Mouse (Mus musculus) kidney, embryonic 14.5 days (tissue): ENCODE results near the gene Als2cl. TPM values are rescaled to one million over a fixed set of nuclear protein-coding genes. Genes with fewer than 3 reads are reported as not detected.
A peak's percentile ranks its signal among the peaks of the same experiment; 100 is the strongest.

Source experiments
- ATAC-seq: fragments of 200-750 bp; cut with Nextera tagmentation; 2 replicates; pipeline ENCODE4 v1.8.0; 2017; ENCODE audit warnings: moderate number of reproducible peaks, mild to moderate bottlenecking, moderate TSS enrichment, moderate library complexity; ENCODE audit not compliant: low FRiP score, low TSS enrichment
- H3K27ac ChIP-seq: fragments of 300-500 bp; sonication (generic); 2 replicates; pipeline ENCODE4 v1.5.1; 2014; ENCODE audit warnings: low read depth, mild to moderate bottlenecking, low read length, moderate library complexity, mixed read lengths
- H3K27me3 ChIP-seq: fragments of 300-500 bp; sonication (generic); 2 replicates; pipeline ENCODE4 v1.6.1; 2014; ENCODE audit warnings: mild to moderate bottlenecking, low read length; ENCODE audit not compliant: control insufficient read depth, insufficient read depth
- H3K36me3 ChIP-seq: fragments of 300-500 bp; sonication (generic); 2 replicates; pipeline ENCODE4 v1.6.1; 2014; ENCODE audit warnings: low read length, mixed read lengths; ENCODE audit not compliant: control insufficient read depth, insufficient read depth
- H3K4me1 ChIP-seq: fragments of 300-500 bp; sonication (generic); 2 replicates; pipeline ENCODE4 v1.6.1; 2014; ENCODE audit warnings: low read length, mixed read lengths; ENCODE audit not compliant: control insufficient read depth, insufficient read depth
- H3K4me2 ChIP-seq: fragments of 300-500 bp; sonication (generic); replicated peaks from 2 replicates; pipeline ENCODE4 v1.6.1; 2014; ENCODE audit warnings: low read depth, mild to moderate bottlenecking, low read length
- H3K4me3 ChIP-seq: fragments of 300-500 bp; sonication (generic); 2 replicates; pipeline ENCODE4 v1.5.1; 2014; ENCODE audit warnings: mild to moderate bottlenecking, low read length
- H3K9ac ChIP-seq: fragments of 300-500 bp; sonication (generic); 2 replicates; pipeline ENCODE4 v1.6.1; 2014; ENCODE audit warnings: low read depth, mild to moderate bottlenecking, low read length, moderate library complexity
- H3K9me3 ChIP-seq: fragments of 300-500 bp; sonication (generic); 2 replicates; pipeline ENCODE4 v1.6.1; 2016; ENCODE audit warnings: low read length; ENCODE audit not compliant: control insufficient read depth
- WGBS: fragments of 180-500 bp; shearing (Covaris S2); extraction: QIAGEN DNeasy Blood & Tissue Kit; methylation state at CpG from one replicate; pipeline ENCODE4 v1.1.7; 2014; 5-methylcytosine and 5-hydroxymethylcytosine counted together
- polyA plus RNA-seq: library from polyadenylated mRNA; unstranded; fragments of >200 nt; fragmentation: Nextera tagmentation; extraction: Ambion mirVana; gene quantifications from 2 replicates; pipeline ENCODE4 v1.2.1, GENCODE M21; 2014

Gene Als2cl
- polyA plus RNA-seq, 1 experiment from 2014 or later = 4.1 TPM

- H3K4me2 ChIP-seq = no peak overlapping the region
- H3K4me1 ChIP-seq = peaks cover 7% of the 10 kb centered on the region; the same call in 1 of the 2 replicates
- H3K27me3 ChIP-seq = peaks cover 14% of the 10 kb centered on the region
- no peak overlapping the region for H3K9ac ChIP-seq
- no peak overlapping the region for H3K27ac ChIP-seq
- no peak overlapping the region for H3K4me3 ChIP-seq
- no peaks in the 10 kb centered on the region for H3K9me3 ChIP-seq
- H3K36me3 ChIP-seq = no peaks in the 10 kb centered on the region
- ATAC-seq = no peak
- 77% methylated on average over 7 of the region's 7 CpGs for WGBS
Observed at GRCm38 (mm10) chr9:110855903-110856302, 23.8 kb upstream of the Als2cl start.

GRCm38 (mm10) chr9:110856920-110857319 is 22.8 kb upstream of the Als2cl start:
- no peak for ATAC-seq
- Histone ChIP-seq H3K9me3 (no peaks in the 10 kb centered on the region), H3K9ac (no peak overlapping the region), H3K4me2 (no peak overlapping the region), H3K36me3 (no peaks in the 10 kb centered on the region), H3K4me3 (no peak overlapping the region), H3K27me3 (peaks cover 14% of the 10 kb centered on the region), H3K27ac (no peak overlapping the region), H3K4me1 (peaks cover 7% of the 10 kb centered on the region; the same call in 1 of the 2 replicates)
- WGBS = 48% methylated on average over 4 of the region's 4 CpGs

- Histone ChIP-seq H3K27me3 (peaks cover 14% of the 10 kb centered on the region), H3K4me3 (peak within 1 kb of the TSS; percentile 30), H3K9me3 (no peaks in the 10 kb centered on the region), H3K9ac (peak within 1 kb of the TSS; percentile 40), H3K36me3 (no peaks in the 10 kb centered on the region), H3K4me1 (peaks cover 7% of the 10 kb centered on the region; the same call in 1 of the 2 replicates), H3K27ac (no peak within 1 kb of the TSS), H3K4me2 (peak within 1 kb of the TSS; percentile 53)
- 9% methylated on average over 49 of the region's 50 CpGs for WGBS
- peak; percentile 42 for ATAC-seq
Observed at GRCm38 (mm10) chr9:110857781-110858472, 21.7 kb upstream of the Als2cl start, which contains the start of gene Prss50. Prss50 (plus strand) TSS chr9:110857967.

- H3K4me3 ChIP-seq = no peak overlapping the region
- H3K4me1 ChIP-seq = peaks cover 7% of the 10 kb centered on the region; the same call in 1 of the 2 replicates
- ATAC-seq = peak; percentile 32; the same call in 1 of the 2 replicates
- no peaks in the 10 kb centered on the region for H3K36me3 ChIP-seq
- H3K9ac ChIP-seq = no peak overlapping the region
- peaks cover 14% of the 10 kb centered on the region for H3K27me3 ChIP-seq
- H3K4me2 ChIP-seq = peak overlapping the region; percentile 53; the same call in 1 of the 2 replicates
- H3K27ac ChIP-seq = no peak overlapping the region
- no peaks in the 10 kb centered on the region for H3K9me3 ChIP-seq
- 39% methylated on average over 5 of the region's 5 CpGs for WGBS
Observed at GRCm38 (mm10) chr9:110858523-110858922, 21.1 kb upstream of the Als2cl start.

GRCm38 (mm10) chr9:110858967-110859596 is 20.6 kb upstream of the Als2cl start:
- Histone ChIP-seq H3K9me3 (no peaks in the 10 kb centered on the region), H3K4me2 (no peak overlapping the region), H3K27me3 (peaks cover 14% of the 10 kb centered on the region), H3K4me3 (no peak overlapping the region), H3K9ac (no peak overlapping the region), H3K36me3 (no peaks in the 10 kb centered on the region), H3K27ac (no peak overlapping the region), H3K4me1 (peaks cover 7% of the 10 kb centered on the region; the same call in 1 of the 2 replicates)
- ATAC-seq = no peak
- WGBS = 78% methylated on average over 5 of the region's 5 CpGs

GRCm38 (mm10) chr9:110871030-110871429 is 8.6 kb upstream of the Als2cl start:
- Histone ChIP-seq H3K27me3 (peaks cover 16% of the 10 kb centered on the region), H3K4me3 (no peak overlapping the region), H3K9me3 (no peaks in the 10 kb centered on the region), H3K27ac (no peak overlapping the region), H3K4me2 (no peak overlapping the region), H3K4me1 (peaks cover 18% of the 10 kb centered on the region; the same call in 1 of the 2 replicates), H3K36me3 (no peaks in the 10 kb centered on the region), H3K9ac (no peak overlapping the region)
- ATAC-seq = no peak
- WGBS = 20% methylated on average over 7 of the region's 7 CpGs

- H3K9ac ChIP-seq = no peak overlapping the region
- ATAC-seq = peak; percentile 29; the same call in 1 of the 2 replicates
Observed at GRCm38 (mm10) chr9:110873681-110874659, 5.7 kb upstream of the Als2cl start.

GRCm38 (mm10) chr9:110874660-110875191 is 4.9 kb upstream of the Als2cl start:
- Histone ChIP-seq H3K27ac (no peak overlapping the region), H3K36me3 (no peaks in the 10 kb centered on the region), H3K9ac (no peak overlapping the region), H3K4me3 (no peak overlapping the region), H3K4me2 (no peak overlapping the region), H3K27me3 (peaks cover 18% of the 10 kb centered on the region), H3K9me3 (no peaks in the 10 kb centered on the region), H3K4me1 (peaks cover 21% of the 10 kb centered on the region; the same call in 1 of the 2 replicates)
- WGBS = 26% methylated on average over 3 of the region's 3 CpGs
- no peak for ATAC-seq

More at GRCm38 (mm10) chr9:110873681-110874659, 5.7 kb upstream of the Als2cl start:
- H3K36me3 ChIP-seq = no peaks in the 10 kb centered on the region
- H3K27ac ChIP-seq = no peak overlapping the region
- WGBS = 9% methylated on average over 40 of the region's 40 CpGs
- peaks cover 18% of the 10 kb centered on the region; the same call in 1 of the 2 replicates for H3K4me1 ChIP-seq
- no peaks in the 10 kb centered on the region for H3K9me3 ChIP-seq
- peak overlapping the region; percentile 49 for H3K4me2 ChIP-seq
- peak overlapping the region; percentile 25 for H3K4me3 ChIP-seq
- H3K27me3 ChIP-seq = peaks cover 18% of the 10 kb centered on the region
